9 mouse cellular contexts compared by ENCODE assay signal in the genomic region with DNA sequence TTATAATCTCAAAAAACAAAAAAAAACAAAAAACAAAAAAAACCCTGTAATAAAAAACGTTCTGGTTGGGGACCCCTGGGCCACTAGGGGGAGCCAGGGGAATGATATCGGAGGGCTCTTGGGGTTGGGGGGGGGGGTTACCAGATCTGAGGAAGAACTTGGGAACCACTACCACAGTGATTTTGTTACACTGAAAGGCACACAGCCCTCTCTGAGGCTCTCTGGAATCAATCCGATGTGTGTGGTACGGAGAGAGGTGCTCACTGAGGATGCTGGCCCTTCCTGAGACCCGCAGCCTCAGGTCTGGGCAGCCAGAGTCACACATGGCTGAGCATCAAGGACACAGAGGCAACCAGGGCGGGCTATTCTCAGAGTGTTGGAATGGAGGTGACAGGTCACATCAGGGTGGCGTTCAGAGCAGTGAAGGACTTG.
DNase-seq lines count a peak whose midpoint lies in the region; ATAC-seq and TF ChIP-seq lines count a peak whose summit lies in the region.
"Had no signal": no experiment of that assay in that cellular context is flagged by ENCODE, and none has a peak within 500 bp of the region (broad histone marks: within the 10 kb centered on the region; RNA-seq: fewer than 3 reads in every experiment).

No protein-coding gene starts in this region.

- no peak for TF ChIP-seq EP300 in stomach, postnatal 0 days (optimal IDR thresholded peaks at IDR 0.05)

- no peaks in the 10 kb centered on the region for H3K36me3 ChIP-seq in E14TG2a.4 (ENCODE audit: insufficient read depth, low read length)
- no peaks in the 10 kb centered on the region for H3K36me3 ChIP-seq in embryonic facial prominence, embryonic 14.5 days (ENCODE audit: control insufficient read depth, insufficient read depth, low read length)
- H3K36me3 ChIP-seq in limb, embryonic 11.5 days (ENCODE audit: control insufficient read depth, insufficient read depth, low read length) = no peaks in the 10 kb centered on the region
- H3K36me3 ChIP-seq in stomach, postnatal 0 days (ENCODE audit: control insufficient read depth, insufficient read depth, low read length) = no peaks in the 10 kb centered on the region

- 34% methylated on average over 7 of the region's 7 CpGs for WGBS in embryonic facial prominence, embryonic 14.5 days
- 42% methylated on average over 7 of the region's 7 CpGs for WGBS in limb, embryonic 11.5 days
- 41% methylated on average over 7 of the region's 7 CpGs for WGBS in stomach, postnatal 0 days

- H3K4me3 ChIP-seq in E14TG2a.4 (replicated peaks; ENCODE audit: low read length) = no peak overlapping the region
- no peak overlapping the region for H3K4me3 ChIP-seq in embryonic facial prominence, embryonic 14.5 days (ENCODE audit: low read depth, low read length)
- no peak overlapping the region for H3K4me3 ChIP-seq in limb, embryonic 11.5 days (ENCODE audit: low read depth, low read length)
- H3K4me3 ChIP-seq in stomach, postnatal 0 days (ENCODE audit: low read depth, low read length) = no peak overlapping the region

- ATAC-seq in cerebellum, adult (ENCODE audit: insufficient number of reproducible peaks, low FRiP score, low TSS enrichment) = no peak
- 0 out of 2 replicates have a peak, but pooled peaks have one; percentile 26 for ATAC-seq in embryonic facial prominence, embryonic 14.5 days (ENCODE audit: low read depth)
- ATAC-seq in limb, embryonic 11.5 days (ENCODE audit: insufficient number of reproducible peaks, low FRiP score, low TSS enrichment, low read depth) = no peak
- no peak for ATAC-seq in stomach, postnatal 0 days (ENCODE audit: low FRiP score, low TSS enrichment)

- H3K9ac ChIP-seq in embryonic facial prominence, embryonic 14.5 days (ENCODE audit: low read depth, low read length) = no peak overlapping the region
- H3K9ac ChIP-seq in limb, embryonic 11.5 days (ENCODE audit: low read length) = no peak overlapping the region
- H3K9ac ChIP-seq in stomach, postnatal 0 days (ENCODE audit: low read length) = no peak overlapping the region
- H3K9ac ChIP-seq: liver, embryonic 14.5 days had no signal

- DNase-seq in cerebellum, adult 9-11 months = peak; percentile 30
- peak; percentile 38 for DNase-seq in embryonic facial prominence, embryonic 14.5 days (ENCODE audit: low spot score)
- peak; percentile 71 to 74 for DNase-seq in heart, postnatal 14 days
- DNase-seq in limb, embryonic 11.5 days (ENCODE audit: low spot score) = peak; percentile 45
- no peak for DNase-seq in stomach, postnatal 0 days (ENCODE audit: low spot score)
- no peak for DNase-seq in thymus, adult 18-20 months

- TF ChIP-seq CTCF in E14TG2a.4 (conservative IDR thresholded peaks at IDR 0.05; ENCODE audit: low read length) = peak; percentile 34
- TF ChIP-seq CTCF in stomach, postnatal 0 days (IDR thresholded peaks at IDR 0.05; ENCODE audit: low read depth) = peak; percentile 67

- no peaks in the 10 kb centered on the region for H3K9me3 ChIP-seq in E14TG2a.4 (ENCODE audit: low read length)
- H3K9me3 ChIP-seq in embryonic facial prominence, embryonic 14.5 days (ENCODE audit: control insufficient read depth, low read length) = no peaks in the 10 kb centered on the region
- no peaks in the 10 kb centered on the region for H3K9me3 ChIP-seq in limb, embryonic 11.5 days (ENCODE audit: control insufficient read depth, low read length)
- H3K9me3 ChIP-seq in stomach, postnatal 0 days (ENCODE audit: control insufficient read depth, low read length) = no peaks in the 10 kb centered on the region

- no peak overlapping the region; the same call in 1 of the 2 replicates for H3K27ac ChIP-seq in embryonic facial prominence, embryonic 14.5 days (replicated peaks; ENCODE audit: low read depth, low read length)
- no peak overlapping the region for H3K27ac ChIP-seq in limb, embryonic 11.5 days (replicated peaks; ENCODE audit: low read depth, low read length)
- no peak overlapping the region for H3K27ac ChIP-seq in stomach, postnatal 0 days (replicated peaks)
- H3K27ac ChIP-seq: liver, embryonic 14.5 days had no signal

- intact Hi-C loops in heart, postnatal 14 days (cut with DNase I) = loop anchor here (2.0 to 10.0 kb wide), 8 partner anchors 135 to 1305 kb away; no protein-coding TSS in a partner anchor

- H3K4me2 ChIP-seq in embryonic facial prominence, embryonic 14.5 days (ENCODE audit: low read depth, low read length) = no peak overlapping the region
- no peak overlapping the region for H3K4me2 ChIP-seq in limb, embryonic 11.5 days (ENCODE audit: low read depth, severe bottlenecking)
- H3K4me2 ChIP-seq in stomach, postnatal 0 days (replicated peaks; ENCODE audit: low read depth) = no peak overlapping the region

- peaks cover 3% of the 10 kb centered on the region; the same call in 1 of the 2 replicates for H3K27me3 ChIP-seq in E14TG2a.4 (ENCODE audit: insufficient read depth, low read length)
- H3K27me3 ChIP-seq in embryonic facial prominence, embryonic 14.5 days (replicated peaks; ENCODE audit: control insufficient read depth, insufficient read depth, low read length) = peaks cover 4% of the 10 kb centered on the region; the same call in 1 of the 2 replicates
- no peaks in the 10 kb centered on the region for H3K27me3 ChIP-seq in limb, embryonic 11.5 days (ENCODE audit: control insufficient read depth, insufficient read depth, low read length)
- no peaks in the 10 kb centered on the region for H3K27me3 ChIP-seq in stomach, postnatal 0 days (ENCODE audit: control insufficient read depth, insufficient read depth, low read length)

- H3K4me1 ChIP-seq in E14TG2a.4 (replicated peaks; ENCODE audit: low read depth, low read length) = peaks cover 9% of the 10 kb centered on the region
- H3K4me1 ChIP-seq in embryonic facial prominence, embryonic 14.5 days (ENCODE audit: control insufficient read depth, insufficient read depth, low read length) = no peaks in the 10 kb centered on the region
- H3K4me1 ChIP-seq in limb, embryonic 11.5 days (ENCODE audit: control insufficient read depth, insufficient read depth, low read length) = 0 out of 2 replicates have a peak, but pooled peaks cover 3% of the 10 kb centered on the region
- H3K4me1 ChIP-seq in stomach, postnatal 0 days (replicated peaks; ENCODE audit: control insufficient read depth, insufficient read depth) = no peaks in the 10 kb centered on the region

Comparison
In these comparisons a context has a peak if more than half of its experiments do, and no peak if none do; other contexts are left out.
1. DNase-seq: peak in cerebellum, adult 9-11 months (single experiment), embryonic facial prominence, embryonic 14.5 days (single experiment), heart, postnatal 14 days (2 of 2) and limb, embryonic 11.5 days (single experiment); none in stomach, postnatal 0 days (single experiment) and thymus, adult 18-20 months (0 of 2).